Mouse (Mus musculus): ENCODE results near the gene Nog.

GRCm38 (mm10) chr11:89312378-89312777, 10.2 kb upstream of the Nog start:
- TF ChIP-seq POLR2A (IDR thresholded peaks at IDR 0.05; ENCODE audit: insufficient read length, low read depth) (no peak), REST (IDR thresholded peaks at IDR 0.05; ENCODE audit: insufficient read depth, insufficient read length) (no peak), MAX (IDR thresholded peaks at IDR 0.05; ENCODE audit: low read depth) (no peak), E2F4 (IDR thresholded peaks at IDR 0.05; ENCODE audit: insufficient read depth) (no peak), MYOG (IDR thresholded peaks at IDR 0.05; ENCODE audit: control insufficient read depth in 1 of 3, insufficient read depth in 1 of 3, insufficient read length in 2 of 3, low read depth in 2 of 3) (no peak), USF1 (IDR thresholded peaks at IDR 0.05; ENCODE audit: low read depth) (no peak), MYOD1 (IDR thresholded peaks at IDR 0.05; ENCODE audit: control insufficient read depth in 1 of 3, insufficient read length in 2 of 3, low read depth in 2 of 3) (no peak), CEBPB (IDR thresholded peaks at IDR 0.05; ENCODE audit: insufficient read depth, poor library complexity, severe bottlenecking) (no peak), POLR2AphosphoS2 (IDR thresholded peaks at IDR 0.05; ENCODE audit: insufficient read length, low read depth) (no peak), SRF (IDR thresholded peaks at IDR 0.05; ENCODE audit: control insufficient read depth, insufficient read length, low read depth) (no peak), TCF3 (IDR thresholded peaks at IDR 0.05; ENCODE audit: insufficient read length, low read depth) (no peak), TCF12 (IDR thresholded peaks at IDR 0.05; ENCODE audit: insufficient read depth, poor library complexity, severe bottlenecking) (no peak)
